Mouse (Mus musculus) left cerebral cortex, postnatal 14 days (tissue): Measurements from ENCODE around the gene Eri3. TPM values are rescaled to one million over a fixed set of nuclear protein-coding genes. Genes with fewer than 3 reads are reported as not detected.

ENCODE experiments used
- DNase-seq, 2 experiments: peaks; one replicate each; pipeline ENCODE4 v3.0.0; 2021 to 2022; ENCODE audit warnings: low spot score in 2 of 2, mixed read lengths in 1 of 2
- intact Hi-C: fragments of 180-260 bp; cut with DNase I; formaldehyde crosslinking; loops from one replicate; pipeline ENCODE4 v1.15.1; 2025
- total RNA-seq, 2 experiments: library from RNA; stranded (reverse); gene quantifications; 2 replicates each; pipeline ENCODE4 v1.2.3; 2021

Eri3 gene
- total RNA-seq, 2 experiments from 2014 or later = 229 to 246 TPM

DNA sequence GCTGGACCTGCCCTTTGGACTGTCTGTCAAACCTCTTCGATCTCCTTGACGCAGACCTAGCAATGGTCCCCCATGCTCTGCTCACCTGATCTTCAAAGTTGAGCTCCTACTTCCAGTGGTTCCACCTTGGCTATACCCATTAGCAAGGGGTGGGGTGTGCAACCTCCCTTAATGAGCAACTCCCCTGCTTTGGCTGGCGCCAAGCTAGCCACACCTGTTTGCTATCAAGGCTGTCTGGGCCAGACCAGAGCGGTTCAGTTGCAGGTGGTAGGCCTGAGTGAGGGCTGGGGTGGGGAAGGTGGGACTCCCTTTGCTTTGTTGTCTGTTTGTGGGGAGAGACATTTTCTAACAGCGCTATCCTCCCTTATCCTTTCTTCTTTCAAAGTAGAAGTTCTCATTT is 62.5 kb downstream of the Eri3 start:
- DNase-seq = no peak
- intact Hi-C loops = no loop called here

GRCm38 (mm10) chr4:117613153-117613773 is 63.1 kb downstream of the Eri3 start:
- intact Hi-C loops = no loop called here
- no peak for DNase-seq

- DNase-seq = no peak
- intact Hi-C loops = no loop called here
Observed at GRCm38 (mm10) chr4:117616600-117616999, 66.4 kb downstream of the Eri3 start.

GRCm38 (mm10) chr4:117622270-117622669 is 72.1 kb downstream of the Eri3 start:
- no peak for DNase-seq
- intact Hi-C loops = no loop called here

DNA sequence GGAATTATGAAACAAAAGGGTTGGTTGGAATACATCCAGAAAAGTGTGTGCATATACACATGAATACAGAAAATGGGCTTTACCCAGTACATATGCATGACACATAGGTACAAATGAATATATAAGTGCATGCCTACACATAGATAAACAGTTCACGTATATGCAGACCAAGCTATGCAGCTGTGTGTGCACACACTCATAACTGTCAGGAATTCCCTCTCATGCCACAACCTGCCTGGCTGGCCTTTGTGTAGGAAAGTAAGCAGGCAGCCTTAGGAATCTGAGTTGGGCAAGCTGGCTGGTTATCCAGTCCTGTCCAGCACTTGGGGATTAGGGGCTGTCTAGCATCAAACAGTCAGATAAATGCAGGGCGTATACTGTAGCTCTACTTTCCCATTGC is 72.9 kb downstream of the Eri3 start:
- intact Hi-C loops = no loop called here
- DNase-seq = no peak

GRCm38 (mm10) chr4:117624660-117625059 is 74.5 kb downstream of the Eri3 start:
- DNase-seq = no peak
- intact Hi-C loops = no loop called here

DNA sequence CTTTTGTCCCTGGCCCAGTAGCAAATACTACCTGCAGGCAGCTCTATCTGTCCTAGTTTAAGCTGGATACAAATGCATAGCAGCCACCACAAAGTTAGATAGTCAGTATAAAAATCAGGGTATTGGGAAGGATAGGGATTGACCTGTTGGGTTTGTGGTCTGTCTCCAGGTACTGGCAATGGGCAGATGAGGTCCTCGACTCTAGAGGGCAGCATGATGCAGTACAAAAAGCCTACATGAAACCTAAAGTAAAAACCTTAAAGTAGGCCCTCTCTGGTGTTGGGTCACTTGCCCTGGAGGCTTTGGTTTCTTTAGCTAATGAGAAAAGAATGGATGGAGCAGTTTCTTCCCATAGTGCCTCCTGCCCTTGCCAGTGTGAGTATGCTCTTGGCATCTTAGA is 78.3 kb downstream of the Eri3 start:
- intact Hi-C loops = no loop called here
- no peak for DNase-seq

DNA sequence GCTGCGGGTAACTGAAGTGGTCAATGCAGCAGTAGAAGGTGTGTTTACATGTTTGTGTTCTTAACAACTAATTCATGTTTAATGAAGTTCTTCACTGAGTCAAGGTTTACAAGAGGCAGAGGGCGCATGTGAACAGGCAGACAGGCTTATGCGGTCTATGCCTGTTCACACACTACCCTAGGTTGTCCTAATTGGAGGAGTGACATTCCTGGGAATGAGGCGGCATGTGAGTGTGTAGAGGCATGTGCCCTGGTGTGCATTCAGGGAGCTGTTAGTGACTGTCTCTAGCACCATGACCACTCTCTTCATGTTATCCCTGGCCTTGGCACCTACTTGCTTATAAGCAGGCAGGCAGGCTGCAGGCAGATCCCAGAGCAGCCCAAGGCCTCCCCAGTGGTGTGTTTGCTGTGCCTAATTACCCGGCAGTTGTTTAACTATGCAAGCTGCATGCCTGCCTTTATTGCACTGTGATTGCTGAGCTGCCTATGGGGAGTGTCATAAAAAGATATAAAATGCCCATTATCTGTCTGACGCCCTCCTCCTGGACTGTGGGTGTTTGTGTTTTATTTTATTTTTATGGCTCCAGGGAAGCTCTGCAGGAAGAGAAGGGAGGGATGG is 80.0 kb downstream of the Eri3 start:
- no peak for DNase-seq

GRCm38 (mm10) chr4:117633527-117633926 is 83.4 kb downstream of the Eri3 start:
- intact Hi-C loops = no loop called here
- no peak for DNase-seq

More for the DNA sequence above, 80.0 kb downstream of the Eri3 start:
- intact Hi-C loops = no loop called here

- no peak for DNase-seq
- intact Hi-C loops = no loop called here
Observed at GRCm38 (mm10) chr4:117634642-117635041, 84.5 kb downstream of the Eri3 start.

DNA sequence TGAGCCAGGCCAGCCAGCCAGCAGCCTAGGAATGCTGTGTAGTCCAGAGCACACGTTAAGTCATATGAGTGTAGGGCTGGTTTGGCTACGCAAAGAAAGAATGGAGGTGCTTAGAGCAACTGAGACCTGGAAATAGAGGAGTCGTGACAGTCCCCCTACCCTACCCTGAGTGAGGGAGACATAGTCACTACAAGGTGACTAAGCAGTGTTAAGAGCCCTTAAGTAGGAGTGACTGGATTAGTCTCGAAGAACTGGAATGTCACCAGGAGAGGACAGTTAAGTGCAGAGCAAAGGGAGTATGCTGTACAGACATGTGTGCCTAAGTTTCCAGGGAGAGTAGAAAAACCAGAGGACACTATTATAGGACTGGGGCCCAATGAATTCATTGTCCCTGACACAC is 86.0 kb downstream of the Eri3 start:
- intact Hi-C loops = no loop called here
- DNase-seq = no peak

DNA sequence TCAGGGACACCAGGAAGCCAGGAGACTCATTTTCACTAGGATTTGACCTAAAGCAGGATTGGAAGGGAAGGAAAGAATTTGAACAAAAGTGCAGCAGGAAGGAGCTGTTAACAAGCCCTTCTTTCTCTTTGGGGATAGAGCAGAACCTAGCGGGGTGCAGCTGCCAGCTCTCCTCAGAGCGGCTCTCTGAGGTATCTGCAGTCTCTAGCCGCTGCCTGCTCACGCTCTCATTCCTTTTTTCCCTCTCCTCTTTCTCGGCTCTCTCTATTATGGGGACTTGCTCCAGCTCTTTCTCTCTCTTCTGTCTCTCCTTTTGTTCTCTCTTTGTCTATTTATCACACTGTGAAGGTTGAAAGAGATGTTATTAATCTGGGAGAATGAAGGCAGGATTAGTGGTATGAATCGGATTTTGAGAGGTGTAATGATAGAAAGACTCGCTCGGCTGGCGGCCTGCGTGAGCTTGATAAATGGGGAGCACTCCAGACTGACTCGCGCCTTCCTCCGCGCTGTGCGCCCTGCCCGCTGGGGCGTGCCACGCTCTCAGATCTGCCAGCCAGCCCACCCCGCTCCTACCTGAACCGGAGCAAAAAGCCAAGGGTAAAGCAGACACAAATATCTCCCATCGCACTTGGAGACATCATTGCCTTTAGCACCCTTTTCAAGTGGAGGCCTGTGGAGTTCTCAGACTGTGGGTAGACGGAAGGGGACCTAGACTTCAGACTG is 86.9 kb downstream of the Eri3 start:
- intact Hi-C loops = no loop called here
- DNase-seq = no peak

DNA sequence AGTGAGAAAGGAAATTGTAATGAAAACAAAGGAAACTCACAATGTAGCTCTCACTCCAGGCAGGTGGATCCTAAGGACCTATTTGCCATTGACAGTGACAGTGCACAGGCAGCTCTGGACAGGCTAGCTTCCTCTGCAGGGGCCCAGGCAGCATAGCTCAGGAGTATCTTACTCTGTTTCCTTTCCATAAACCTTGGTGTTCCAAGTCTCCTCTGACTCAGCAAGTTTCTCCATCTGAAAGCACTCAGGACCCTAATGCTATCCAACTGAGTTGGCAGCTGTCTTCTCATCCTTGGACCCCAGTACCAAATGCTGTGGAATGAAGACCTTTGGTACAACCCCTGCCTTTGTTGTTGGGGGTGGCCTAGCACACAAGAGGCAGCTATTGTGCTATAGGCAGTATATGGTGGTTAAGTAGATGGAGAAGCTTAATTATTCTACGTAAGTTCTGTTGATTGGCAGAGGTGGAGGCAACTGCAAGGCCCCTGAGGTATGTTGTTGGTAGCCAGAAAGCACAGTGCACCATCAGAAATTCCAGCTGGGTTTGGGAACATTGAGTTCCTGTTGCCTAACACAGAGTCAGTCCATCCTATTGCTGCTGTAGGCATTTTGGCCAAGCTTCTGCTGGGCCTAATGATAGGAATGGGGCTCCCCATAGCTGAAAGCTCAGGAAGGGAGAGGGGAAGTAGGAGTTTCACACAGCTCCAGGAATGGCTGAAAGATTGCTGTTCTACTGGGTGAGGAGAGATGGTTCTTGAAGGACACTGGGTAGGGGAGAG is 90.9 kb downstream of the Eri3 start:
- DNase-seq = no peak
- intact Hi-C loops = no loop called here

GRCm38 (mm10) chr4:117641804-117642203 is 91.6 kb downstream of the Eri3 start:
- intact Hi-C loops = no loop called here
- DNase-seq = no peak

- intact Hi-C loops = no loop called here
- DNase-seq = no peak
Observed at GRCm38 (mm10) chr4:117645031-117645435, 94.9 kb downstream of the Eri3 start.

DNA sequence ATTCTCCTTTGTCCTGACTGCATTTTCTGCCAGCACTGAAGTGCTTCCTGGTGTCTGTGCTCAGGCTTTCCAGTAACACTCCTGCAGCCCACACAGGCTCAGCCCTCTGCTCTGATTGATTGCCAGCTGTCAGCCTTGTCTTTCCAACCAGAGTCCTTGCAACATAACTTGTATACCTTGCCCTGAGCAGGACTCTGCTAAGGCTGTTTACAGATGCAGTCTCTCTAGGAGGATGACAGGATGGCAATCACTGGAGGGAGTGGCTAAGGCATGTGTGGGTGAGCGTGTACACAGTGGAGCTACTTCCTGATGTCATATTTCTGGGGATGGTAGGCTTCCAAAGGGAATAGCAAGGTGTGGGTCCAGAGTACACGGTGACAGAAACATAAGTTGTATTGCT is 95.7 kb downstream of the Eri3 start:
- intact Hi-C loops = no loop called here
- peak in 1 of 2 experiments; percentile 28 for DNase-seq

- intact Hi-C loops = no loop called here
Observed at GRCm38 (mm10) chr4:117646496-117646895, 96.3 kb downstream of the Eri3 start.

DNA sequence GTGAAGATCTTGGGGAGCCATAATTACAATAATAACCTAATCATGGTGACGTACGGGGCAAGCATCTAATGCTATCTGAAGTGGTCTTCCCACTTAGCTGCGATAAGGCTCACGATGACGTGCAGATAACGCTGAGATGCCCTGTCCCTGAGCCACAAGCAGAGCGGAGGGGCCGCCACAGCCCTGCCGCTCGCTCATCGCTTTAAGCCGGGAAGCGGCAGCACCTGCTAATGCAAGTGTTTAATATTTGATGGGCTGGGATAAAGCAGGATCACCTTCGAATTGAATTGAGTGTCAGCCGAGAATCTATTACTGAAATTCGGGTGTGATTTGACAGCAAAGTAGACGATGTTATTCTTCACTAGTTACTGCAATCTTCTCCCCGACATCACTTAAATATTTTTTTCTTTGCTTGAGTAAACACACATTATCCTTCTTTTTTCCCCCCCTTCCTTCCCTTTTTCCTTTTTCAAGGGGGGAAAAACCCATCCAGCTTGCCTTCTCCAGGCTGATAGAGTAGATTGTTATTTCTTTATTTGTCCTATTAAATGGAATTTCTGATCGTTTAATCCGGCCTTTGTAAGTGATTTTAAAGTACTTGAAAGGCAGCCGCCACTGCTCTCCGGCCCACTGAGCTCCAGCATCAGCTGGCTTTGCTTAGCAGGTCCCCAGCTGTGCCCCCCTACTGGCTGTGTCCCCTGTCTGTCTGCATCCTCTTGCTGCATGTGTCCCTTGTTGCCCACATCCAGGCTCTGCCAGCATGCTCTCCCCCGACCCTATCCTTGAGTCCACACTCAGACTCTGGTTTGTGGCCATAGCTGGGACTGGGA is 97.0 kb downstream of the Eri3 start:
- DNase-seq = no peak
- intact Hi-C loops = no loop called here

More at GRCm38 (mm10) chr4:117646496-117646895, 96.3 kb downstream of the Eri3 start:
- DNase-seq = no peak

DNA sequence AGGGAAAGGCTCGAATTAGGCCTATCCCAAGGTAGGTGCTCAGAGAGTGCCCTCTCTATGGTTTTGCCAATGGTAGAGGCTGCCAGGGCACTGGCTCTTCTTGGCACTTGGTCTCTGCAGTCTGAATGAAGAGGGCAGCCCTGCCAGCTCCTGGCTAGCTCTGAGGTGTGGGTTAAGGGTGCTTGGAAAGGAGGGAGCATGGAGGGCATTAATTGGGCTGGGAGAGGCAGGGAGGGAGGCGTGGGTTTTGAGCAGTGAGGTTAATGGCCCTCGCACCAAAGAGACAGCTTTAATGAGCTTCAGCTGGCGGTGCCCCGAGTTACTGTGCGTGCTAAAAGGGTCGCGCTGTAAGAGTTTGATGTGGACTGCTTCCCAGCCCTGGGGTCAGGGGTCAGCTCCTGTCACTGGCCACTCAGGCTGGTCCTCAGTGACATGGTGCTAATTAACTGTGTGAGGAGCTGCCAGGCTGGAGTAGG is 101.5 kb downstream of the Eri3 start:
- intact Hi-C loops = no loop called here
- peak; percentile 46 to 48 for DNase-seq
